Mouse (Mus musculus): ENCODE results near the gene Syne2. TPM values are rescaled to one million over a fixed set of nuclear protein-coding genes. Genes with fewer than 3 reads are reported as not detected.

The Syne2 gene
- polyA plus RNA-seq, 1 experiment = 12.5 TPM

DNA sequence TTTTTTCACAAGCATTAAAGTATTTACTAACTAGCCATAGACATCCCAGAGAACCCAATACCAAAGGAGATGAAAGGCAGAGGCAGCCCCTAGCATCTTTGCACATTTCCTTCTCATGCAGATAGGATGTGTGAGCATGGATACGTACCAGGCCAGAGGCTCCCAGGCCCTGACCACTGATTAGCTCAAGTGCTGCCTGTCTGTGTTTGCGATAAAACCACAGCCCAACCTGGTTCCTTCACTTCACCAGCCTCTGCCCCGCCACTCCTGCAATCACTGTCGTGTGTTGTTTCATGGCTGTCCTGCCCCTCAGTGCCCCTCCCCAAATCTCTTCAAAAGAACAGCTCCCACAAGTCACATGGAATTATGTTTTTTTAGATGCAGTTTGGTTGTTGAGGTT is 23.4 kb upstream of the Syne2 start:
- H3K4me1 ChIP-seq (ENCODE audit: control insufficient read depth, insufficient read depth, low read length) = no peaks in the 10 kb centered on the region
- H3K4me3 ChIP-seq (replicated peaks; ENCODE audit: control insufficient read depth, low read depth, low read length) = no peak overlapping the region
- TF ChIP-seq CTCF (IDR thresholded peaks at IDR 0.05; ENCODE audit: control insufficient read depth, insufficient read depth, low read length) (no peak), POLR2A (IDR thresholded peaks at IDR 0.05; ENCODE audit: borderline replicate concordance, control insufficient read depth, low read depth, low read length) (no peak)
- WGBS = 36% methylated on average over 4 of the region's 4 CpGs
- no peak overlapping the region for H3K27ac ChIP-seq (ENCODE audit: control insufficient read depth, insufficient read depth, low read depth, low read length, poor library complexity)

DNA sequence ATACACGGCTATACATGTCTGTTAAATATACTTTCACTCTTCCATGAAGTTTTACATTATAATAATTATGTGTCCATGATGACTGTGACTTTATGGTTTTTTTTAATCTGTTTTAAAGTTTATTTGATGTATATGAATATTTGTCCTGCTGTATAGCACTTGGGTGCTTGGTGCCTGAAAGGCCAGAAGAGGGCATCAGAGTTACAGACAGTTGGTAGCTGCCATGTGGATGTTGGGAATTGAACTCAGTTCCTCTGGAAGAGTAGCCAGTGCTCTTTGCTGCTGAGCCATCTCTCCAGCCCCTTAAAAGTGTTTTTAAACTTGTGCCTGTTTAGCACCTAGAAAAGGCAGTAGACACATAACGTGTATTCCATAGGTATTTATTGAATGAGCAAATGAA is 21.4 kb upstream of the Syne2 start:
- H3K4me1 ChIP-seq (ENCODE audit: control insufficient read depth, insufficient read depth, low read length) = no peaks in the 10 kb centered on the region
- H3K4me3 ChIP-seq (replicated peaks; ENCODE audit: control insufficient read depth, low read depth, low read length) = no peak overlapping the region
- TF ChIP-seq CTCF (IDR thresholded peaks at IDR 0.05; ENCODE audit: control insufficient read depth, insufficient read depth, low read length) (peak; percentile 40), POLR2A (IDR thresholded peaks at IDR 0.05; ENCODE audit: borderline replicate concordance, control insufficient read depth, low read depth, low read length) (no peak)
- H3K27ac ChIP-seq (ENCODE audit: control insufficient read depth, insufficient read depth, low read depth, low read length, poor library complexity) = no peak overlapping the region
- WGBS = 84% methylated on average over 2 of the region's 2 CpGs

DNA sequence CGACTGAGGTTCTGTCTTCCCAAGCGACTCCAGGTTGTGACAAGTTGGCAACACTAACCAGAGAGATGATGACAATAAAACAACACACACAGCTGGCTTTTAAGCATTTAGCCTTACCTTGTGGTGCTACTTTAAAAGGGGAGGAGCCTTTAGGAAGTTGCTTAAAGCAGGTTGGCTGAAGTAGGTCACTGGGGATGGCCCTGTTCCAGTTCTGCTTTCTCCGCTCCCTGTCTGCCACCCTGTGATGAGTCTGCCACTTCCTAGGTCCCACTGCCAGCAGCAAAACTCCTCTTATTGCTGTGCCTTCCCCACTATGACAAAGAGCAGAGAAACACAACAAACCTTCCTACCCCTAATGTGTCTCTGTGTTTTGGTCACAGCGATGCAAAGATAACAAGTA is 11.7 kb upstream of the Syne2 start:
- Histone ChIP-seq H3K27ac (ENCODE audit: control insufficient read depth, insufficient read depth, low read depth, low read length, poor library complexity) (no peak overlapping the region), H3K4me3 (replicated peaks; ENCODE audit: control insufficient read depth, low read depth, low read length) (no peak overlapping the region), H3K4me1 (ENCODE audit: control insufficient read depth, insufficient read depth, low read length) (no peaks in the 10 kb centered on the region)
- no peak for TF ChIP-seq CTCF (IDR thresholded peaks at IDR 0.05; ENCODE audit: control insufficient read depth, insufficient read depth, low read length)
- TF ChIP-seq POLR2A (IDR thresholded peaks at IDR 0.05; ENCODE audit: borderline replicate concordance, control insufficient read depth, low read depth, low read length) = no peak
- WGBS = 68% methylated on average over 4 of the region's 4 CpGs

DNA sequence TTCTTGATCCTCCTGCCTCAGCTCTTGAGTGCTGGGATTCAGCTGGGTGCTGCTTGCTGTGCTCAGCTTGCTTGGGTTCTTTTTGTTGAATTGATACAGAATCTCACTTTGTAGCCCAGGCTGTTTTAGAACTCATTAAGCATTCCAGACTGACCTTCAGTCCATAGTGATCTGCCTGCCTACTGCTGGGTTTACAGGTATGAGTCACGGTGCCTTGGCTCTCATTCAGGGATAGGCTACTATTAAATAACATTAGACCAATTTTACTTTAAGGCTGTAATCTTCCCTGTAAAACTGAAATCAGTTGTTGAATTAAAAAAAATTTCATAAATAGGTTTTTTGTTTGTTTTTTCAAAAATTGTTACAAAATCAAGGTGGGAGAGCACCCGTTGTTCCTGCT is 4.2 kb upstream of the Syne2 start:
- TF ChIP-seq POLR2A (IDR thresholded peaks at IDR 0.05; ENCODE audit: borderline replicate concordance, control insufficient read depth, low read depth, low read length) (no peak), CTCF (IDR thresholded peaks at IDR 0.05; ENCODE audit: control insufficient read depth, insufficient read depth, low read length) (no peak)
- Histone ChIP-seq H3K27ac (ENCODE audit: control insufficient read depth, insufficient read depth, low read depth, low read length, poor library complexity) (no peak overlapping the region), H3K4me3 (replicated peaks; ENCODE audit: control insufficient read depth, low read depth, low read length) (no peak overlapping the region), H3K4me1 (ENCODE audit: control insufficient read depth, insufficient read depth, low read length) (no peaks in the 10 kb centered on the region)
- 88% methylated on average over 2 of the region's 2 CpGs for WGBS

DNA sequence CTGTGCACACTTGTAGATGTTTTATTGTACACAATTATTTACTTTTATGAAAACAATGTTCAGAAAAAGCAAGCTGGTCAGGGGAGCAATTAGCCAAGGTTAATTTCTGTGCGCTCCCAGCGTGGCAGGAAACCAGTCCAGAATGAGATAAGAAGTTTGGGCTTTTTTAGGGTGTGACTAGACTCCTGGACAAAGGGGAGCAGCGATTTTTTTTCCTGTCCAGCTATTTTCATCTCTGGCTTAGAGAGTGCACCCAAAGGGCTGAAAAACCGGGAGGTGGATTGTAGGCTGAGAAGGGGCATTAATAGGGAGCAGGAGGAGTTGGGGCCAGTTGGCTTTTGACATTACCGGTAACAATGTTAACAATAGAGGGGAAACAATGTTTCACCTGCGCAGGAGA is 3.4 kb upstream of the Syne2 start:
- 30% methylated on average over 6 of the region's 6 CpGs for WGBS
- TF ChIP-seq POLR2A (IDR thresholded peaks at IDR 0.05; ENCODE audit: borderline replicate concordance, control insufficient read depth, low read depth, low read length) (no peak), CTCF (IDR thresholded peaks at IDR 0.05; ENCODE audit: control insufficient read depth, insufficient read depth, low read length) (no peak)

DNA sequence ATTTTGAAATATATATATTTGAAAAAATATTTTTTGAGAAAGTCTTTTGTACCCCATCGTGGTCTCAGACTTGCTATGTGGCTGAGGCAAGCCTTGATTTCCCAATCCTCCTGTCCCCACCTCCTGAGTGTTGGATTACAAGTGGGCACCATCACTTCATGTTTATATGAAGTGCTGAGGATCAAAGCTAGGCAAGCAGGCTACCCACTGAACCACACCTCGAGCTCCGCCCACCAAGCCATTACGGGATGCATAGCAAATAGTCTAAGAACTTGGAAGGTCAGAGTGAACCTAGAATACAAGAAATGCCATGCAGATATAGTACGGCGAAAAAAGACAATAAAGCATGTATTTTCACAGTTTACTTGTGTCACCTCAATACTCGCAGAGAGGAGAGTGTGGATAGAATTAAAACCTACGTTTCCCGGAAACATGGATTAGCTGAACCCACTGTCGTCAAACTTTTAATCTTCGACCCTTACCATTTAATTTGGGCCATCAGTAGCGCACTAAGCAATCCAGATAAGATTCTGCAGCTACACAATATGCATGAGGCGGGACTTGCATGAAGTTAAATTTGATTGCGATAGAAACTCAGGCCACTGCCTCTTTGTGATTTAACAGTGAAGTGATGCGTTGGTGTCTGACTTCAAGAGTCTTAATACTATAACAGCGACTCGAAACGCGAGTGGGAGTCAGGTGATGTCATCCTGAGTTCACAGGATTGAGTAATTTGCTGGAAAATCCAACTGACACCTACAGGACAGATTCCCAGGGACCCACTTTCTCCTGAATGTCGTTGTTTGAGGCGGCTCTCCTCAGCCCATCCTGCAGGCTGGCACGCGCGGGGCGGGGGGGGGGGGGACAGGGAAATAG is 715 bp upstream of the Syne2 start:
- no peak overlapping the region for H3K4me3 ChIP-seq (replicated peaks; ENCODE audit: control insufficient read depth, low read depth, low read length)
- no peak overlapping the region for H3K27ac ChIP-seq (ENCODE audit: control insufficient read depth, insufficient read depth, low read depth, low read length, poor library complexity)
- no peak for TF ChIP-seq POLR2A (IDR thresholded peaks at IDR 0.05; ENCODE audit: borderline replicate concordance, control insufficient read depth, low read depth, low read length)
- no peak for TF ChIP-seq CTCF (IDR thresholded peaks at IDR 0.05; ENCODE audit: control insufficient read depth, insufficient read depth, low read length)
- WGBS = 15% methylated on average over 25 of the region's 25 CpGs
- no peaks in the 10 kb centered on the region for H3K4me1 ChIP-seq (ENCODE audit: control insufficient read depth, insufficient read depth, low read length)

More for the DNA sequence above, 3.4 kb upstream of the Syne2 start:
- no peaks in the 10 kb centered on the region for H3K4me1 ChIP-seq (ENCODE audit: control insufficient read depth, insufficient read depth, low read length)
- no peak overlapping the region for H3K27ac ChIP-seq (ENCODE audit: control insufficient read depth, insufficient read depth, low read depth, low read length, poor library complexity)
- H3K4me3 ChIP-seq (replicated peaks; ENCODE audit: control insufficient read depth, low read depth, low read length) = no peak overlapping the region

DNA sequence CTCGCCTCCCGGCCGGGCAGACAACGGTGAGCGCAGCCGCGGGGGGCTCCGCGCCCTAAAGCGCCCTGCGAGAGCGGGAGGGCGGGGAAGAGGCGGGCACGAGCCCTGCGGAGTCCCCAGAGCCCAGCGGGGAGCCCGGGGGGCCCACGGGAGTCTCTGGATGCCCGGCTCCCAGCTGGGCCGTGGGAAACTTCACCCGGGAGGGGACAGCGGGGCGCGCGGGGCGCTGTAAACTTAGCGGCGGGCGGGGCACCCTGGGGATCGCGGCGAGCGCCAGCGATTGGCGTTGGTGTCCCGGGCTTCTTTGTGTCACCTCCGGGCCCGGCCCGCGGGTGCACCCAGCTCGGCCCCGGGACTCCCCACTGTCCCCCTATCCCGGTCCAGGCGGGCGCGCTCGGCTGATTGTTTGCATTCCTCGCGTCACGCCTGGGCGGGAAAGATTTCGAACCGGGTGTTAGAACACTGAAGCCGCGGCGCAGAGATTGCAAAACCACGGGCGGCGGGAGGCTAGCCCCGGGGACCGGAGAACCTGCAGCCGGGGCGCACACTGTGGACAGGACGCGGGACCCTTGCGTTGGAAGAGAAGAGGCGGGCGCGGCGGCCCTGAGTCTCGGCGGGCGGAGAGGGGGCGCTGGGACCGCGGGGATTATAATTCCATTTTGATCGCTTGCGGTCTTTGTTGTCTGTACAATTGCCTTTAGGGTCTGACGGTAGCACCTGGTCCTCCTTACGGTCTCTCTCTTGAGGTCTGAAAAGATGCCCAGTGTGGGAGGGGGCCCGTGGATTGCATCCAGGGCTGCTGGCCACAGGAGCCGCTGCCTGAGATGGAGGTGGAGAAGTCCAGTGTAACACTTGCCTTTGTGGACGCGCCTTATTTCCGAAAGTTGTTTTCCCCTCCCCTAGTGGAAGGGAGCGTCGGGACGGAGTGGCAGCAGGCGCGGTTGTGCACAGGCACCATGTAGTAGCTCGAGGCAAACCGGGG is 810 bp downstream of the Syne2 start:
- H3K4me3 ChIP-seq (replicated peaks; ENCODE audit: control insufficient read depth, low read depth, low read length) = peak overlapping the region; percentile 86
- H3K4me1 ChIP-seq (ENCODE audit: control insufficient read depth, insufficient read depth, low read length) = peaks cover 1% of the 10 kb centered on the region; the same call in 1 of the 2 replicates
- under 1% methylated on average over 90 of the region's 93 CpGs for WGBS
- TF ChIP-seq CTCF (IDR thresholded peaks at IDR 0.05; ENCODE audit: control insufficient read depth, insufficient read depth, low read length) (no peak), POLR2A (IDR thresholded peaks at IDR 0.05; ENCODE audit: borderline replicate concordance, control insufficient read depth, low read depth, low read length) (peak; percentile 5; the same call in 1 of the 2 replicates)
- H3K27ac ChIP-seq (ENCODE audit: control insufficient read depth, insufficient read depth, low read depth, low read length, poor library complexity) = peak overlapping the region; percentile 69; the same call in 1 of the 2 replicates

DNA sequence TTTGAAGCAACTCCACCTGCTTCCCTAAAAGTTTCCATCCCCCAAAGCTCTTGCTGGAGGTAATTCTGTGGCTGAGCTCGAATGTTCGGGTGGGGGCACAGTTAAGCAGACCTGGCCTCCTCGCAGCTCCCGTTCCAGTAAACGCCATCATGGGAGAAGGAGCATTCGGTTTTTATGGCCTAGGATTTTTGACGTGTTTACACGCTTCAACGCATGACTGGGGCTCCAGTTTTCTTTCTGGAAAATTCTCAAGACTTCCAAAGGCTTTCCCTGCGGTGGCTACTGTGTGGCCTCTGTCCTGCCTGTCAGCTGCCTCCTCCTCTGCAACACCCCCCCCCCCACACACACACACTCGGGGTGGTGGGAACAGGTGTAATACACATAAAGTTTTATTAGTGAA is 1.5 kb downstream of the Syne2 start:
- H3K27ac ChIP-seq (ENCODE audit: control insufficient read depth, insufficient read depth, low read depth, low read length, poor library complexity) = no peak overlapping the region
- TF ChIP-seq POLR2A (IDR thresholded peaks at IDR 0.05; ENCODE audit: borderline replicate concordance, control insufficient read depth, low read depth, low read length) (no peak), CTCF (IDR thresholded peaks at IDR 0.05; ENCODE audit: control insufficient read depth, insufficient read depth, low read length) (no peak)
- H3K4me3 ChIP-seq (replicated peaks; ENCODE audit: control insufficient read depth, low read depth, low read length) = no peak overlapping the region
- H3K4me1 ChIP-seq (ENCODE audit: control insufficient read depth, insufficient read depth, low read length) = peaks cover 1% of the 10 kb centered on the region; the same call in 1 of the 2 replicates
- WGBS = 51% methylated on average over 11 of the region's 11 CpGs
